ENCODE assay signal across 23 mouse cellular contexts in the genomic region with DNA sequence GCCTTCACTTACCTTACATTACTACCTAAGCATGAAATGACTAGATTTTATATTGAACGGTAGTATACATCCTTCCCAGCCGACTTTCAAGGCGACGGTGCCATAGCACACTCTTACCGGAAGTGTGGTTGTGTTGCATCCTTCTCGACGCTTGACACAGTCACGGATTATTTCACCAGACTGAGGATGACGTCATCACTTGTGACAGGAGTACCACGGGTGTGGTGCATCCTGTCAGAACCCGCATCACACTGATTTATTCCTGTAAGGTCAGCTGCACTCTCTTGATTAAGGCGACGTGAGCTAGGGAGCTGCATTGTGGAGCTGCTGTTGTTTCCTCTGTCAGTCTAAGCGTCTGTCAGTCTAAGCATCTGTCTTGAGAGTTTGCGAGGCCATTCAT.
"Had no signal": no experiment of that assay in that cellular context is flagged by ENCODE, and none has a peak within 500 bp of the region (broad histone marks: within the 10 kb centered on the region; RNA-seq: fewer than 3 reads in every experiment).

No protein-coding gene starts in this region.

- H3K36me3 ChIP-seq: kidney, embryonic 15.5 days; limb, embryonic 10.5 days; limb, embryonic 13.5 days; liver, embryonic 12.5 days; liver, embryonic 15.5 days; lung, embryonic 15.5 days; midbrain, embryonic 10.5 days; midbrain, embryonic 15.5 days; neural tube, embryonic 13.5 days; stomach, embryonic 15.5 days had no signal

- ATAC-seq: liver, embryonic 12.5 days; midbrain, embryonic 15.5 days had no signal

- H3K4me3 ChIP-seq: kidney, embryonic 15.5 days; limb, embryonic 10.5 days; limb, embryonic 13.5 days; liver, embryonic 12.5 days; liver, embryonic 15.5 days; lung, embryonic 15.5 days; megakaryocyte, embryonic 14.5 days; midbrain, embryonic 10.5 days; midbrain, embryonic 15.5 days; myocyte; neural tube, embryonic 13.5 days; stomach, embryonic 15.5 days had no signal

- DNase-seq: kidney, adult 8-10 months; kidney, postnatal 10 days; kidney, postnatal 36 days; liver; lung, adult 18-20 months; lung, postnatal 10 days; lung, postnatal 36 days; retina, postnatal 1 day; right cerebral cortex, postnatal 25 days; spleen, adult 18-20 months; thymus, postnatal 36 days had no signal

- H3K27ac ChIP-seq: kidney, embryonic 15.5 days; limb, embryonic 10.5 days; limb, embryonic 13.5 days; liver, embryonic 12.5 days; liver, embryonic 15.5 days; lung, embryonic 15.5 days; midbrain, embryonic 10.5 days; midbrain, embryonic 15.5 days; neural tube, embryonic 13.5 days; stomach, embryonic 15.5 days had no signal

- H3K4me2 ChIP-seq: kidney, embryonic 15.5 days; limb, embryonic 13.5 days; liver, embryonic 12.5 days; liver, embryonic 15.5 days; lung, embryonic 15.5 days; midbrain, embryonic 15.5 days; neural tube, embryonic 13.5 days; stomach, embryonic 15.5 days had no signal

- H3K9me3 ChIP-seq: kidney, embryonic 15.5 days; limb, embryonic 10.5 days; liver, embryonic 12.5 days; liver, embryonic 15.5 days; lung, embryonic 15.5 days; midbrain, embryonic 10.5 days; midbrain, embryonic 15.5 days; neural tube, embryonic 13.5 days; stomach, embryonic 15.5 days had no signal

- H3K4me1 ChIP-seq: liver, embryonic 12.5 days; liver, embryonic 15.5 days; megakaryocyte, embryonic 14.5 days had no signal

- H3K9ac ChIP-seq: kidney, embryonic 15.5 days; limb, embryonic 13.5 days; liver, embryonic 12.5 days; liver, embryonic 15.5 days; lung, embryonic 15.5 days; midbrain, embryonic 15.5 days; neural tube, embryonic 13.5 days; stomach, embryonic 15.5 days had no signal

- H3K27me3 ChIP-seq: limb, embryonic 13.5 days; liver, embryonic 12.5 days; liver, embryonic 15.5 days; lung, embryonic 15.5 days; midbrain, embryonic 15.5 days; neural tube, embryonic 13.5 days; stomach, embryonic 15.5 days had no signal
